Mouse (Mus musculus): ENCODE data around the gene Dbx2.

Gene Dbx2

GRCm38 (mm10) chr15:95624396-95624795 lies 31.4 kb downstream of the Dbx2 start:
- DNase-seq (ENCODE audit: low spot score in 2 of 2), result no peak

- no peak for DNase-seq (ENCODE audit: low spot score in 2 of 2)
Measured at GRCm38 (mm10) chr15:95622797-95623196, 33.0 kb downstream of the Dbx2 start.

- no peak for DNase-seq (ENCODE audit: low spot score in 2 of 2)
Measured at GRCm38 (mm10) chr15:95612600-95612999, 43.2 kb downstream of the Dbx2 start.

GRCm38 (mm10) chr15:95601179-95601578 lies 54.6 kb downstream of the Dbx2 start:
- DNase-seq (ENCODE audit: low spot score in 2 of 2), result no peak

- no peak for DNase-seq (ENCODE audit: low spot score in 2 of 2)
Measured at GRCm38 (mm10) chr15:95598630-95599029, 57.1 kb downstream of the Dbx2 start.

- no peak for DNase-seq (ENCODE audit: low spot score in 2 of 2)
Measured at GRCm38 (mm10) chr15:95586906-95587305, 68.9 kb downstream of the Dbx2 start.

GRCm38 (mm10) chr15:95584891-95585290 lies 70.9 kb downstream of the Dbx2 start:
- no peak for DNase-seq (ENCODE audit: low spot score in 2 of 2)

- no peak for DNase-seq (ENCODE audit: low spot score in 2 of 2)
Measured at GRCm38 (mm10) chr15:95574661-95575060, 81.1 kb downstream of the Dbx2 start.

Measured in spleen, postnatal 14 days (tissue).